Mouse (Mus musculus): Measurements from ENCODE around the gene Trak2. TPM values are rescaled to one million over a fixed set of nuclear protein-coding genes. Genes with fewer than 3 reads are reported as not detected.
A peak's percentile ranks its signal among the peaks of the same experiment; 100 is the strongest.

Gene Trak2
- polyA plus RNA-seq, 1 experiment from 2014 or later: 29.5 TPM

- Histone ChIP-seq H3K27me3 (ENCODE audit: control insufficient read depth, insufficient read depth, low read length) (no peaks in the 10 kb centered on the region), H3K27ac (ENCODE audit: low read length) (no peak overlapping the region), H3K4me3 (ENCODE audit: low read length) (no peak overlapping the region), H3K4me1 (ENCODE audit: control insufficient read depth, insufficient read depth, low read length) (peaks cover 71% of the 10 kb centered on the region), H3K9ac (ENCODE audit: low read length) (no peak overlapping the region), H3K4me2 (ENCODE audit: low read depth, low read length) (no peak overlapping the region), H3K9me3 (replicated peaks; ENCODE audit: control insufficient read depth, low read length) (no peaks in the 10 kb centered on the region), H3K36me3 (ENCODE audit: control insufficient read depth, insufficient read depth) (no peaks in the 10 kb centered on the region)
- 57% methylated on average over 9 of the region's 9 CpGs for WGBS
- ATAC-seq (replicated peaks; ENCODE audit: extremely low read depth, insufficient read depth, low FRiP score): 0 out of 2 replicates have a peak, but pooled peaks have one; percentile 21
These were observed 17.0 kb downstream of the Trak2 start for GRCm38 (mm10) chr1:58956229-58956628.

- Histone ChIP-seq H3K4me1 (ENCODE audit: control insufficient read depth, insufficient read depth, low read length) (peaks cover 71% of the 10 kb centered on the region), H3K27me3 (ENCODE audit: control insufficient read depth, insufficient read depth, low read length) (no peaks in the 10 kb centered on the region), H3K4me2 (ENCODE audit: low read depth, low read length) (no peak overlapping the region), H3K4me3 (ENCODE audit: low read length) (no peak overlapping the region), H3K9ac (ENCODE audit: low read length) (no peak overlapping the region), H3K36me3 (ENCODE audit: control insufficient read depth, insufficient read depth) (no peaks in the 10 kb centered on the region), H3K27ac (ENCODE audit: low read length) (peak overlapping the region; percentile 54), H3K9me3 (replicated peaks; ENCODE audit: control insufficient read depth, low read length) (no peaks in the 10 kb centered on the region)
- WGBS: 55% methylated on average over 3 of the region's 3 CpGs
- ATAC-seq (replicated peaks; ENCODE audit: extremely low read depth, insufficient read depth, low FRiP score): no peak
These were observed 17.5 kb downstream of the Trak2 start for GRCm38 (mm10) chr1:58955716-58956115.

GRCm38 (mm10) chr1:58954578-58955410 lies 18.4 kb downstream of the Trak2 start:
- 67% methylated on average over 8 of the region's 8 CpGs for WGBS
- no peak overlapping the region for H3K27ac ChIP-seq (ENCODE audit: low read length)
- no peaks in the 10 kb centered on the region for H3K36me3 ChIP-seq (ENCODE audit: control insufficient read depth, insufficient read depth)
- H3K4me1 ChIP-seq (ENCODE audit: control insufficient read depth, insufficient read depth, low read length): peaks cover 75% of the 10 kb centered on the region
- no peak overlapping the region for H3K4me3 ChIP-seq (ENCODE audit: low read length)
- ATAC-seq (replicated peaks; ENCODE audit: extremely low read depth, insufficient read depth, low FRiP score): no peak
- no peak overlapping the region for H3K4me2 ChIP-seq (ENCODE audit: low read depth, low read length)
- H3K9ac ChIP-seq (ENCODE audit: low read length): no peak overlapping the region
- H3K27me3 ChIP-seq (ENCODE audit: control insufficient read depth, insufficient read depth, low read length): no peaks in the 10 kb centered on the region
- H3K9me3 ChIP-seq (replicated peaks; ENCODE audit: control insufficient read depth, low read length): no peaks in the 10 kb centered on the region

DNA sequence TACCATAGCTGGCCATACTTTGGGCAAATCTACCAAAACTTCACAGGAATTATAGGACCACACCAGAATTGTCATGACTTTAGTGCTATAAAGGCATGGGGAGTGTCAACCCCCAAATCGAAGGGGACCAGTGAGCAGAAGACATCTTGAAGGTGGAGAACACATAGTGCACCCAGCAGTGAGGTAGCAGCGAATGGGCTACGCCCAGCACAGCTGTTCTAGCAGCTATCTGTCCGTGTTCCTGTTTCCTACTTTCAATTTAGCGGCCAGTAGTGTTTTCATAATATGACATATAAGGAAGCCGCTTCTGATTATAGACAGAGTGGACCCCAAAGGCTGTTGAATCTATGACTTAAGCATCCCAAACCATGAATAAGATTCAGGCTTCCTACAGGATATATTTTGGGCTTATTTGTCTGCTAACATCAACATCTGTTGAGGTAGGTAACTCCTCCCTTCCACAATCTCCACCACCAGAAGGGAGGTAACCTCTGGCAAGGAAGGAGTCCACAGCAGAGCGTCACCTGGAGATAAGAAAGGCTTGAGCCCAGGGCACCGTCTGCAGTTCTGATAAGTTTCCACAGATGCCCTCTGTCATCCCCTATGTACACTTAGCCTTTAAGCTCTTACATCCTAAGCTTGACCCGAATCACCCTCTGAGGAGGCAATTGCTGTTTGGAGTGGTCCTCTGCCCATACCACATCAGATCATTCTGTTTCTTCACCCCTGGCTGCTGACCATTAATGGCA lies 19.4 kb downstream of the Trak2 start:
- WGBS: 56% methylated on average over 9 of the region's 9 CpGs

GRCm38 (mm10) chr1:58952997-58953396 lies 20.2 kb downstream of the Trak2 start:
- H3K36me3 ChIP-seq (ENCODE audit: control insufficient read depth, insufficient read depth): no peaks in the 10 kb centered on the region
- H3K27me3 ChIP-seq (ENCODE audit: control insufficient read depth, insufficient read depth, low read length): no peaks in the 10 kb centered on the region
- ATAC-seq (replicated peaks; ENCODE audit: extremely low read depth, insufficient read depth, low FRiP score): no peak
- H3K4me3 ChIP-seq (ENCODE audit: low read length): no peak overlapping the region
- no peak overlapping the region for H3K4me2 ChIP-seq (ENCODE audit: low read depth, low read length)
- WGBS: 35% methylated on average over 4 of the region's 4 CpGs
- no peaks in the 10 kb centered on the region for H3K9me3 ChIP-seq (replicated peaks; ENCODE audit: control insufficient read depth, low read length)
- H3K27ac ChIP-seq (ENCODE audit: low read length): peak overlapping the region; percentile 15; the same call in 1 of the 2 replicates
- H3K9ac ChIP-seq (ENCODE audit: low read length): no peak overlapping the region
- peaks cover 68% of the 10 kb centered on the region for H3K4me1 ChIP-seq (ENCODE audit: control insufficient read depth, insufficient read depth, low read length)

More for the DNA sequence above, 19.4 kb downstream of the Trak2 start:
- Histone ChIP-seq H3K4me1 (ENCODE audit: control insufficient read depth, insufficient read depth, low read length) (peaks cover 74% of the 10 kb centered on the region), H3K9ac (ENCODE audit: low read length) (no peak overlapping the region), H3K36me3 (ENCODE audit: control insufficient read depth, insufficient read depth) (no peaks in the 10 kb centered on the region), H3K4me3 (ENCODE audit: low read length) (no peak overlapping the region), H3K4me2 (ENCODE audit: low read depth, low read length) (peak overlapping the region; percentile 6; the same call in 1 of the 2 replicates), H3K27ac (ENCODE audit: low read length) (peak overlapping the region; percentile 4), H3K9me3 (replicated peaks; ENCODE audit: control insufficient read depth, low read length) (no peaks in the 10 kb centered on the region), H3K27me3 (ENCODE audit: control insufficient read depth, insufficient read depth, low read length) (no peaks in the 10 kb centered on the region)
- ATAC-seq (replicated peaks; ENCODE audit: extremely low read depth, insufficient read depth, low FRiP score): no peak

DNA sequence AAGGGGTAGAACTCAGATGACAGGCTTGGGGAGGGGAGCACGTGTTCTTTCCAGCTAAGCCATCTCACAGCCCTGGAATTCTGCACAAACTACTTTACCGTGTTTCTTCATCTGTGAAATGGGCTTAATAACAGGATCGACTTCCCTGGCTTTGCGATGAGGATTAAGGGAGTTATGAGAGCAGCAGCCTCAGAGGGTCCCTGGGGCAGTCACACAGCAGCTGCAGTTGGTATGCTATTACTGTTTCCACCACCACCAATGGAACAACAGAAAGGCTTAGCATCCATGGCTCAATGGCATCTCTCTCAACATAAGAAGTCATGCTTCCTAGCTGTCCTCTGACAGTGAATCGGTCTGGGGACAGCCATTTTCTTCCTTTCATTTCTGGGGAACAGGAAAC lies 20.7 kb downstream of the Trak2 start:
- no peaks in the 10 kb centered on the region for H3K9me3 ChIP-seq (replicated peaks; ENCODE audit: control insufficient read depth, low read length)
- H3K9ac ChIP-seq (ENCODE audit: low read length): no peak overlapping the region
- no peaks in the 10 kb centered on the region for H3K36me3 ChIP-seq (ENCODE audit: control insufficient read depth, insufficient read depth)
- ATAC-seq (replicated peaks; ENCODE audit: extremely low read depth, insufficient read depth, low FRiP score): no peak
- WGBS: 82% methylated on average over 5 of the region's 5 CpGs
- no peak overlapping the region for H3K4me2 ChIP-seq (ENCODE audit: low read depth, low read length)
- peaks cover 65% of the 10 kb centered on the region for H3K4me1 ChIP-seq (ENCODE audit: control insufficient read depth, insufficient read depth, low read length)
- H3K27ac ChIP-seq (ENCODE audit: low read length): peak overlapping the region; percentile 15; the same call in 1 of the 2 replicates
- no peaks in the 10 kb centered on the region for H3K27me3 ChIP-seq (ENCODE audit: control insufficient read depth, insufficient read depth, low read length)
- no peak overlapping the region for H3K4me3 ChIP-seq (ENCODE audit: low read length)

DNA sequence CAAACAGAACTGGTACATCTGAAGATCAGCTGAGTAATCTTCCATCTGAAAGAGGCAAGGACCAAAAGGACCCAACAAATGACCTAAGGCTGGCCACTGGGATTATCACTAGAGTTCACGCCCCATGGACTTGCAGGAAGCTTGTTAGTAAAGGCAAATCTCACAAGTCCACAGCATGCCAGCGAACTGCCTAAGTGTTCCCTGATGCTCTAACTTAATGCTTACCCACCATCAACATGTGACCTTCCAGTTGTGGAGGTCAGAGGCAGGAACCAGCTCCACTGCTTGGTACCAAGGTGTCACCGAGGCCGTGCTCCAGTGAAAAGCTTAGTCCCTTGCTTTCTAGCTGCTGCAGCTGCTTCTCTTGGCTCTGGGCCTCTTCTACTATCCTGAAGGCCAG lies 21.4 kb downstream of the Trak2 start:
- Histone ChIP-seq H3K27ac (ENCODE audit: low read length) (peak overlapping the region; percentile 88), H3K4me1 (ENCODE audit: control insufficient read depth, insufficient read depth, low read length) (peaks cover 62% of the 10 kb centered on the region), H3K9ac (ENCODE audit: low read length) (no peak overlapping the region), H3K9me3 (replicated peaks; ENCODE audit: control insufficient read depth, low read length) (no peaks in the 10 kb centered on the region), H3K27me3 (ENCODE audit: control insufficient read depth, insufficient read depth, low read length) (no peaks in the 10 kb centered on the region), H3K4me3 (ENCODE audit: low read length) (no peak overlapping the region), H3K4me2 (ENCODE audit: low read depth, low read length) (no peak overlapping the region), H3K36me3 (ENCODE audit: control insufficient read depth, insufficient read depth) (no peaks in the 10 kb centered on the region)
- WGBS: 58% methylated on average over 4 of the region's 4 CpGs
- no peak for ATAC-seq (replicated peaks; ENCODE audit: extremely low read depth, insufficient read depth, low FRiP score)

DNA sequence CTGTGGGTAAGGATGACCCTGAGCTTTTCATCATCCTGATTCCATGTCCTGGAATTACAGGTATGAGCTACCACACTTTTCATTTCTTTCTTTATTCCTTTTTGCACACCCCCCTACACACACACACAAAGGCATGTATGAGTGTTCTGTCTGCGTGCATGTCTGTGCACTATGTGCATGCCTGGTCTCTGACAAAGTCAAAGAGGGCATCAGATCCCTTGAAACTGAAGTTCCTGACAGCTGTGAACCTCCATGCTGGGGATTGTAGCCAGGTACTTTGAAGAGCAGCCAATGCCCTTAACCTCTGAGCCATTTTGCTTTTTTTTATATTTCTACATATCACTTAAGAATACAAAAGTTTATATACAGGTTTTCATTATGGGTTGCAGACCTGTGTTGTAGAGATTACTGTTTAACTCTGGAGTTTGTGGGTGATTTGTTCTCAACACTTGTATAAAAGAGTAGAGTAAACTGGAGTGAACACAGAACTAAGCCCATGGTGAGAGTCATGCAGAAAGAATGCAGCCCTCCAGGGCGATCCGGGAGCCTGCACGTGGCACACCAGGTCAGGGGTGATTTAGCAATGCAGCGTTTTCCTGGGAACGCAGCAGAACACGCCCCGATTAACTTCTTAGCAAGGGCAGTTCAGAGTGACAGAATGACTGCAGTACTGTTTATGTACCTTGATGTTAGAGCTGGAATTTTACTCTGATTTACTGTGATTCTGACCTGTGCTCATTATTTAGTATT lies 22.2 kb downstream of the Trak2 start:
- H3K9me3 ChIP-seq (replicated peaks; ENCODE audit: control insufficient read depth, low read length): no peaks in the 10 kb centered on the region
- peak overlapping the region; percentile 88 for H3K27ac ChIP-seq (ENCODE audit: low read length)
- peaks cover 64% of the 10 kb centered on the region for H3K4me1 ChIP-seq (ENCODE audit: control insufficient read depth, insufficient read depth, low read length)
- no peaks in the 10 kb centered on the region for H3K27me3 ChIP-seq (ENCODE audit: control insufficient read depth, insufficient read depth, low read length)
- H3K36me3 ChIP-seq (ENCODE audit: control insufficient read depth, insufficient read depth): 0 out of 2 replicates have a peak, but pooled peaks cover 2% of the 10 kb centered on the region
- WGBS: 16% methylated on average over 8 of the region's 8 CpGs
- peak overlapping the region; percentile 42; the same call in 1 of the 2 replicates for H3K9ac ChIP-seq (ENCODE audit: low read length)
- peak overlapping the region; percentile 35; the same call in 1 of the 2 replicates for H3K4me2 ChIP-seq (ENCODE audit: low read depth, low read length)
- no peak overlapping the region for H3K4me3 ChIP-seq (ENCODE audit: low read length)
- ATAC-seq (replicated peaks; ENCODE audit: extremely low read depth, insufficient read depth, low FRiP score): peak; percentile 65
